Mouse (Mus musculus) liver, postnatal 0 days (tissue): ENCODE measurements at regions not wholly inside any gene's neighbourhood (a gene's known extent, or its start where the extent isn't known, plus 50 kb on each side); places are given as distances from the start of the nearest gene placed in this dataset.
"Not testable (repeated sequence)": the region's sequence is repeated elsewhere in the genome, so short reads cannot be mapped to it uniquely, and the experiment has no call there.

Source experiments
- ATAC-seq: fragments of 200-750 bp; cut with Nextera tagmentation; 2 replicates; pipeline ENCODE4 v1.8.0; 2017; ENCODE audit warnings: mild to moderate bottlenecking, moderate library complexity
- DNase-seq: peaks from one replicate; pipeline ENCODE4 v3.0.0-alpha.2; 2016
- H3K27ac ChIP-seq: fragments of 300-500 bp; sonication (generic); 2 replicates; pipeline ENCODE4 v1.5.1; 2014; ENCODE audit warnings: antibody characterized with exemption, moderate library complexity, mild to moderate bottlenecking, low read depth
- H3K27me3 ChIP-seq: fragments of 300-500 bp; sonication (generic); 2 replicates; pipeline ENCODE4 v1.6.1; 2014; ENCODE audit warnings: low read length, control low read depth, mixed read lengths; ENCODE audit not compliant: insufficient read depth
- H3K36me3 ChIP-seq: fragments of 300-500 bp; sonication (generic); replicated peaks from 2 replicates; pipeline ENCODE4 v1.6.1; 2014; ENCODE audit warnings: mild to moderate bottlenecking, control low read depth, low read length, moderate library complexity, mixed read lengths; ENCODE audit not compliant: insufficient read depth
- H3K4me1 ChIP-seq: fragments of 300-500 bp; sonication (generic); 2 replicates; pipeline ENCODE4 v1.6.1; 2014; ENCODE audit warnings: antibody characterized with exemption, mild to moderate bottlenecking, control low read depth; ENCODE audit not compliant: insufficient read depth
- H3K4me2 ChIP-seq: fragments of 300-500 bp; sonication (generic); 2 replicates; pipeline ENCODE4 v1.6.1; 2014; ENCODE audit warnings: low read depth, mild to moderate bottlenecking, low read length, moderate library complexity, mixed read lengths
- H3K4me3 ChIP-seq: fragments of 300-500 bp; sonication (generic); 2 replicates; pipeline ENCODE4 v1.5.1; 2014; ENCODE audit warnings: low read depth, low read length
- H3K9ac ChIP-seq: fragments of 300-500 bp; sonication (generic); replicated peaks from 2 replicates; pipeline ENCODE4 v1.6.1; 2014; ENCODE audit warnings: mild to moderate bottlenecking, moderate library complexity
- H3K9me3 ChIP-seq: fragments of 300-500 bp; sonication (generic); 2 replicates; pipeline ENCODE4 v1.6.1; 2016; ENCODE audit warnings: mild to moderate bottlenecking, control low read depth, low read length, mixed read lengths
- CTCF ChIP-seq: sonication (generic); IDR thresholded peaks from 2 replicates; pipeline ENCODE4 v1.5.1; 2016; ENCODE audit warnings: antibody characterized with exemption, low read depth
- EP300 ChIP-seq: IDR thresholded peaks from 2 replicates; pipeline ENCODE4 v1.6.1; 2016; ENCODE audit warnings: antibody characterized with exemption, low read depth, mild to moderate bottlenecking
- WGBS: fragments of 180-500 bp; shearing (Covaris S2); extraction: QIAGEN DNeasy Blood & Tissue Kit; methylation state at CpG from one replicate; pipeline ENCODE4 v1.1.7; 2014; ENCODE audit not compliant: insufficient replicate concordance; 5-methylcytosine and 5-hydroxymethylcytosine counted together

- TF ChIP-seq EP300 (no peak), CTCF (no peak)
- Histone ChIP-seq H3K9me3 (no peaks in the 10 kb centered on the region), H3K27me3 (no peaks in the 10 kb centered on the region), H3K4me1 (no peaks in the 10 kb centered on the region), H3K4me2 (no peak overlapping the region), H3K4me3 (no peak overlapping the region), H3K27ac (no peak overlapping the region), H3K36me3 (no peaks in the 10 kb centered on the region), H3K9ac (no peak overlapping the region)
- no peak for ATAC-seq
- WGBS: 67% methylated on average over 6 of the region's 6 CpGs
- no peak for DNase-seq
Observed at GRCm38 (mm10) chrX:41983346-41983745, 62.9 kb upstream of the Thoc2 start.

GRCm38 (mm10) chrX:41995750-41996149, 63.7 kb upstream of the Xiap start:
- H3K4me3 ChIP-seq: no peak overlapping the region
- TF ChIP-seq EP300 (no peak), CTCF (no peak)
- no peaks in the 10 kb centered on the region for H3K4me1 ChIP-seq
- WGBS: 54% methylated on average over 2 of the region's 6 CpGs
- no peak overlapping the region for H3K4me2 ChIP-seq
- no peak overlapping the region for H3K27ac ChIP-seq
- no peaks in the 10 kb centered on the region for H3K9me3 ChIP-seq
- H3K36me3 ChIP-seq: no peaks in the 10 kb centered on the region
- H3K9ac ChIP-seq: no peak overlapping the region
- H3K27me3 ChIP-seq: no peaks in the 10 kb centered on the region
- ATAC-seq: no peak
- DNase-seq: no peak

- peak; percentile 13 for DNase-seq
- H3K4me3 ChIP-seq, H3K27me3 ChIP-seq, H3K36me3 ChIP-seq, H3K4me1 ChIP-seq, H3K27ac ChIP-seq, H3K4me2 ChIP-seq, H3K9me3 ChIP-seq, H3K9ac ChIP-seq: not testable (repeated sequence)
- peak; percentile 79 for ATAC-seq
- WGBS: 55% methylated on average over 8 of the region's 8 CpGs
- TF ChIP-seq EP300: peak; percentile 56
Observed at GRCm38 (mm10) chrX:42000622-42001171, 58.8 kb upstream of the Xiap start.

GRCm38 (mm10) chrX:42005629-42006028, 53.9 kb upstream of the Xiap start:
- ATAC-seq: not testable (repeated sequence)
- WGBS: 22% methylated on average over 1 of the region's 1 CpGs

GRCm38 (mm10) chrX:42006573-42007226, 52.8 kb upstream of the Xiap start:
- H3K4me1 ChIP-seq, H3K36me3 ChIP-seq, H3K27me3 ChIP-seq, DNase-seq, H3K9ac ChIP-seq, H3K4me2 ChIP-seq, H3K4me3 ChIP-seq, H3K9me3 ChIP-seq, H3K27ac ChIP-seq: not testable (repeated sequence)
- peak; percentile 44; the same call in 1 of the 2 replicates for ATAC-seq
- no CpG with 5 or more reads among the region's 3 CpGs for WGBS

More at GRCm38 (mm10) chrX:42005629-42006028, 53.9 kb upstream of the Xiap start:
- H3K9me3 ChIP-seq, H3K4me3 ChIP-seq, H3K4me1 ChIP-seq, H3K9ac ChIP-seq, H3K36me3 ChIP-seq, H3K27me3 ChIP-seq, H3K27ac ChIP-seq, H3K4me2 ChIP-seq, DNase-seq: not testable (repeated sequence)
